Mouse (Mus musculus) fibroblast of lung, adult 2 months (primary cell): ENCODE results near the gene Cmss1.
A peak's percentile ranks its signal among the peaks of the same experiment; 100 is the strongest.

Source experiments
- DNase-seq: peaks from one replicate; pipeline ENCODE4 v3.0.0-alpha.2; 2011; ENCODE audit warnings: low read depth

Cmss1 gene

DNA sequence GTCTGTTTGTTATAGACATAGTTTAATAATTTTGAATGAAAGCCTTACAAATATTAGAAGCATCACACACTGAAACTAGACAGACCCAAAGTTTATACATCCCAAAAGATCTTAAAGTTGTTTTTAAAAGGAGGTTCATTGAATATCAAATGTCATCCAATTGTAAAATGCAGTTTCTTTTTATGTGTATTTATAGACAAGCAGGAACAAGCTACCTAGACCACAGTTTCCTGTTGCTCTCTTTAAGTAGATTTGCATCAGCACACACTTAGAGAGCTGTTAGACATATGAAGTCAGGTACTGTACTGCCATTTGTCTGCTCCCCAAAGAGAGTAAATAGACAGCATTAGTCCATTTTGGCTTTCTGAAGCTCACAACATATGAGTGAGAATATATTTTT, 135.6 kb downstream of the Cmss1 start:
- DNase-seq = no peak

DNA sequence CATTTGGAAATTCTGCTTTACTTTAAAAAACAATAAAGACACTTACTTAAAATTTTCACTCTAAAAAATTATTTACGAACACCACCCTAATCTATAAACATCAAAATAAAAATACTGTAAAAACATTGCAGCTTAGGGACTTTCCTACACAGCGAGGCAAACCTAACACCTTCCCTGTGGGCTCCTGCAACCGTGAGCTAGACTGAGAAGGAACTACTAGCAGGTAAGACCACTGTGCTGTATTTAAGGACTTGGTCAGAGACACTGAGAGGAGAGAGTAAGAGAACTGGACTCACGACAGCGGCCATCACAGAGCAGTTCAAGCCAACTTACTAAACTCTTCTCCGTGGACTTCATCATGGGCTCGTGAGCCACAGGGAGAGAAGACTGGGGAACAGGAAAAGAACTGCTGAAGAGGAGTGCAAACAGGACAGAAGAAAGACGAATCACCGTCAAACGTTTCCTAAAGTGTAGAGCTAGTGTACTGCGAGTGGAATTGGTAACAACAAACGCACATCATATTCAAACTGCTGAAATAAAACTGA, 136.3 kb downstream of the Cmss1 start:
- no peak for DNase-seq

DNA sequence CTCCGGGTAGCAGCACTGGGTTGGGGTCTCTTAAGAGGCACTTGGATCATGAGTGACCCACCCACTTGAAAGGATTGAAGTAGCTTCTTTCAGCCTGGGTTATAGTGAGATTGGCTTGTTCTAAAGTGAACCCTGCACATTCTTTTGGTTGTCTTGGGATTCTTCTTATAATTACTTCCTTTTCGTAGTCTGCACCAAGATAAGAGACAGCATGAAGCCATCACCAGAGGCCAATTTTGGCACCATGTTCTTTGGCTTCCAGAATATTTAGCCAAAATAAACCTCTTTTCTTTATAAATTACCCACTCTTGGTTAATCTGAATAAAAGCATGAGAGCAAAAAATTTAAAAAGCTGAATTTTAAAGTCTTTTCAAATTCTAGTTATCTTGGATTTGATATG, 136.8 kb downstream of the Cmss1 start:
- DNase-seq = no peak

DNA sequence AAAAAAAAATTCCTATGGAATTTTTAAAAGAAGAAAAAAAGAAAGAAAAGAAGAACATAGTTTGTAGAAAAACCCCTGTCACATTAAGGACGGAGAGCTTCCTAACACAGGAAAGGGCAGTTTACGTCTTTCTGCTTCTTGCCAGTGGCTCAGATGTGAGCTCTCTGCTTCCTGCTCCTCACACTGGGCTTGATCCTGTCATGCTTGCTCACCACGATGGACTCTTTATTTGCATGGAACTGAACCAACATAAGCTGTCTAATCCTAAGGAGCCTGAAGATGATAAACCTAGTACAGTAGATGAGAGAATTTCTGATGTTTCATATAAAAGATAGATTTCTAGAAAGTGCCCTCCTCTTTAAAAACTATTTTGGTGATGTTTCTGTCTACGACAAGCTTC, 137.4 kb downstream of the Cmss1 start:
- DNase-seq = no peak

DNA sequence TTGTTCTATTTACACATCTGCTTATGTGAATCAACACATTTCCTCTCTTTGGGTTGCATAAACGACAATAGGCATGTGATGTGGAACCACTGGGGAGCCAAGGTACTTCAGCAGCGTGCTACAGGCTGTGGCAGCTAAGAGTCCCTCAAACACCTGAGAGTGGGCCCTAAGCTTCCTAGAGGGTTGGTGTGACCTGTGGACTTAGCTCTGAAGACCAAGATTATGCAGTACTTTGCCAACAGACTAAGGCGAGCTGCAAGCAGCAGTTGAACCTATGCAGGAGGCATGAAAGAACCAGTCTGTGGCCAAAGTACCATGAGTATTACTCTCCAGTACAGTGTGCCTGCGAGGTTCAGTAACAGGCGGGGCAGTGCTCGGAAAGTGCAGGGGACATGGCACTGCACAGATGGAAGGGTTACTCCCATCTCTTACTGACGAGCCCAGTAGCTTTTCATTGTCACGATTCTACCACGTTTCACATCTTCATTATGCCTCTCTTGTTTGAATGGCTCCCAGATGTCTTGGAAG, 141.2 kb downstream of the Cmss1 start:
- DNase-seq = no peak

DNA sequence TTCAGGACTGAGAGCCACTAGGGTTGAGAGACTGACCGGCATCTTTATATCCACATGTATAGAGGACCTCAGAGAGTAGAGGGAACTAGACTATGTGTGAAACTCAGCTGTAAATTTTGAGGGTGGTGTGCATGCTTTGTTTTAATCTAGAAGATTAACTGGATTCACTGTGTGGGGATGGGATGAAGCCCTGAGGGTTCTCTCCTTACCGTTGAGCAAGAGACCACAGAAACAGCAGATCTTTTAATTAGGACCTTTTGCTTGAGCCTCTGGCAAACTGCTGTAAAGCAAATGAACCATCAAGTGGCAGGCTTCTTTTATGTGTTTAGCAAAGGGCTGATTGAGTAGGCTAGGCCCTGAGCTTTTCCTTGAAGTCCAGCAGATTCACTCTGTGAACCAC, 150.7 kb downstream of the Cmss1 start:
- DNase-seq = no peak

DNA sequence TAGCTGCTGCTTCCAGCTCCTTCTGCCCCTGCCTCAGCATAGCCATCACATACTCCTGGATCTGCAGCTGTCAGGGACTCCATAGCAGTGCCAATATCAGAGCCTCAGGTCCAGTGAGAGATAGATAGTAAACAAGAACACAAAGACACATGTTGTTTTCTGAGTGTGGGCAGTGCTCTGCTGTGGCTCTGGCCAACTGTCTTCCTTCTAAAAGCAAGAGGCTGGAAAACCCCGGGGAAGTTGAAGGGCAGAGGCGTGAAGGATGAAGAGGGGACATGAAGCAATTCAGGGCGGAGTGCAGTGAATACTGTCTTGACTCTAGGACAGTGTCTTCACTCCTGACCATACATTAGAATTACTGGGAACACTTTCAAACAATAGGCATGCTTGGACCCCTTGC, 151.1 kb downstream of the Cmss1 start:
- DNase-seq = no peak

DNA sequence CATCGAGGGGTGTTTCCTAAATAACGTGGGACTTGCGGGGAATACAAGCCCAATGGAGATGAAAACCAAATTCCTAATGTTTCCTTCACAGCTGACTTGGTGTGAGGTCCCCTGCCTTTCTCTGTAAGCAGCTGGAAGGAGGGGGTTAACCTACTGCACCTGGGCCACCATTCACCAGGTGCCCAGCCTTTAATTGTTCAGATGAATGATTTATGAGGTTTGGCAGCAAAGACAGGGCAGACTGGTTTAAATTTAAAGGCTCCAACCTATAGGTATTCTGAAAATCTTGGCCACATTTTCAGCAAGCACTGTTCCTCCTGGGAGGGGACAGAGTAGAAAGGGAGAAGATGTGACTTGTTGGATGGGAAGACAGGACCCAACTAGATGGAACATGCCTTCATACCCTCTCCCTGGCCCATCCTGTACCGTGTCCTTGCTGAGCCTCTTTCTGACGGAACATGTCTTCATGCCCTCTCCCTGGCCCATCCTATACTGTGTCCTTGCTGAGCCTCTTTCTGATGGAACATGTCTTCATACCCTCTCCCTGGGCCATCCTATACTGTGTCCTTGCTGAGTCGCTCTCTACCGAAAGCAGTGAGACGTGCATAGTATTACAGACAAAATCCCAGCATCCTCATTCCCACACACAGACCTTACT, 152.4 kb downstream of the Cmss1 start:
- DNase-seq = no peak

DNA sequence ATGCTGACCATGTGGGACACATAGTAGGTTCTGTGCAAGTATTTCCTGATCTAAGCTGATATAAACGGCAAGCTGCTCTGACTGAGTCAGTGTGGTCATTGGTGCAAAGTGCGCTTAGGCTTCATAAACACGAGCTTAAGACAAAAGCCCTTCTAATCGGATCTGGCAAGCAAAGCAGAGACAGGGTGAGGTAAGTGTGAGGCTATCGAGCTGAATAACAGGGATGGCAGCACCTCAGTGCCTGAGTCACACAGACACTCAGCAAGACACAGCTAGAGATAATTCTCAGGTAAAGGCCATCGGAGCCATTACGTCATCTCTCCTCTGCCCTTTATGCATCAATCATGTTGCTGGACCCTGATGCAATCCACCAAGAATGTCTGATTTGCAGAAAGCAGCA, 153.7 kb downstream of the Cmss1 start:
- DNase-seq = no peak

DNA sequence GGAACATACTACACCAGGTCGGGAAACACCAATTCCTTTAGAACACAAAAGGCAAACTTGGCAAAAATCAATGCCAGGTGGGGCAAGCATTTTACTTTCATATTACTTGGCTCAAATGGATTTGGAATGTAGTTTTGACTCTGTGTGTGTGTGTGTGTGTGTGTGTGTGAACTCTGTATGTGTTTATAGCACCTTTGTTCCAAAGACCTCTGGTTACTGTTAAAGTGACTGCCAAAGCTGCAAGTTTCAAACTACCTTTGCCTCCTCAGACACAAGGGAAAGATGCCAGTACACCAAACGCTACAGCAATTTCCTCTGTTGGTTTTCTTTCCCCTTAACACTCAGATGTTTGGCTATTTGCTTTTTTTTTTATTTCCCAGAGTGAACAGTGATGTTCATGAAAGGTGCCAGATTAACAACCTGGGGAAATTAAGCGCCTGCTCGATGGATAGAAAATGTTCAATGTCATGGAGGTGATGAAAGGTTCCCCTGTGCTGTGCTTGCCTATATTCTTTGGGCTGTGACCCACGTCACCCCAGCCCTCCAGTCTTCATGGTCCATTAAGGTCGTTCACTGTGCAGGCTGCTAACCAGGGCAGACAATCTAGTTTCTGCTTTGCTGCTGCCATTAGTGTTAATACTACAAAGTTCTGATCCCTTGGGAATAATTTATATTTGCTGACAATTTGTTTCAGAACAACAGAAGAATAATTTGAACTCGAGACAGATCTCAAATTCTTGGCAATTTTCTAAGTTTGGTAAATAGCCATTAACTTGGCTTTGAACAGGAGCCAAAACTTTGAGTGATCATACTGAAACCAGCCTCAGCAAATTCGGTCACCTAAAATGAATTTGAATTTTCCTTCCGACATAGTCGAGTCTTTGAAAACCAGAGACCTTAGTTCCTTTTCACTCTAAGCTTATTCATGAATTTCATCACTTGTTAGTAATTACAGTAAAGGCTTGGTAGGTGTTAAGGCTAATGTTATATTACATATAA, 161.3 kb downstream of the Cmss1 start:
- DNase-seq = no peak

DNA sequence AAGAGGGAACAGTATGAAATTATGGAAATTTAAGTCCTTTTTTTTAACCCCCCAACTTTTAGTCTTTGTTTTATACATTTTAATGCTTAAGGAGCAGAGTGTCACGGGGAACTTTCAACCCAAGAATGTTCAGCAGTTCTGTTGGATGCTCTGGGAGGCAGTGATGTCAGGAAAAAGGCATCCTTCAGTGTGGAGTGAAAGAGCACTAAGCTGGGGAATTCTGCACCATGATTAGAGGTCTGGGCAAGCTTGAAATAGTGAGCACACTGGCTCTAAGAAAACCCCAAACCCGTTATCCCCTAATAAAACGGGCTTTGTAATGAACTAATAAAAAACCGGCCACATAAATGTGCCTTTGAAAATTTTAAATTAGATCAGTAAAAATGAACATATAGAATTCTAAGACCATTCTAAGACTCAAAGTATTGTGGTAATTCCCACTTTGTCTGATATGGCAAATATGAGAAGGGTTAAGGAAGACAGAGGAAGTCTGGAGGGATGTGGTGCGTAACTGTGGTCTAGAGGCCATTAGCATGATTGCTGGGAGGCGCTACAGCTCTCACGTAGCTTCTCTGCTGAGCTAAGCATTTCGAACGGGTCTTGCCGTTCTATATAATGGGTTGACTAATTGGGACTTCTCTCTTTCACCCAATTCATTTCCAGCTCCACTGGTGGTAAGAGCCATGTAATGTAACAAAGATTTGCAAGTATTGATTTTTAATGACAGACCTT, 165.8 kb downstream of the Cmss1 start:
- DNase-seq = no peak

DNA sequence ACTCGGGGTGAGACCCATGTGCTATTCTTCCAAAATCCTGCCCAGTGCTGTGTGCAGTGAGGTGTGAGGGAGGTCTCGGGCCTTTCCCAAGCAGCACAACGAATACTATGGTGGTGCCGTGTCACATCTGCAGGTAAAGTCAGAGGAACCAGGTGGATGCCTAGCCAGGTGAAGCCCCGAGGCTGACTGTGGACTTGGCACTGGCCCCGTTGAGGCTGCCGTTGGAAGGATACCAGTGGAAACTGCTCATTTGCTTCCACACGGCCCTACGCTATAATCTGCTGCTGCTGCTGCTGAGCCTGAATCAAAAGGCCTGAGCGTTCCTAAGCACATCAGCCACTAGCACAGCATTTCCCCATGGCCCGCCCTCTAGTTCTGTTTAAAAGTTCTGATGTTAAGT, 167.5 kb downstream of the Cmss1 start:
- DNase-seq = no peak

DNA sequence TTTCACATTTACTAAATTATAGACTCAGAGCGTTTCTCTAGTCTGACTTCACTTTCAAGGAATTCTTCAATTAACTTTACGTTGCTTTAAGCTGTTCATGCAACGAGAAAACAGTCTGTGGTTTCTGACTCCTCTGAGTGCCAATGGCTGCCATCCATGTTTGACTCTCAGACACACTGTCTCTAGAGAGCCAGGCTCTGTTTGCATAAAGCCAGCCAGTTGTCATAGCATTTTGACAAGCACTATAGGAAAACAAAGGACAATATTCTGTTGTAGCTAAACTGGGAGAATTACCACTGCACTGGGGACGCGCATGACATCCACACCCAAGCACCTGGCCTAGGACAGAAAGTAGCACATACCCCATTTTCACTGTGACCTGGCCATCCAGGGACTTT, 168.4 kb downstream of the Cmss1 start:
- no peak for DNase-seq

DNA sequence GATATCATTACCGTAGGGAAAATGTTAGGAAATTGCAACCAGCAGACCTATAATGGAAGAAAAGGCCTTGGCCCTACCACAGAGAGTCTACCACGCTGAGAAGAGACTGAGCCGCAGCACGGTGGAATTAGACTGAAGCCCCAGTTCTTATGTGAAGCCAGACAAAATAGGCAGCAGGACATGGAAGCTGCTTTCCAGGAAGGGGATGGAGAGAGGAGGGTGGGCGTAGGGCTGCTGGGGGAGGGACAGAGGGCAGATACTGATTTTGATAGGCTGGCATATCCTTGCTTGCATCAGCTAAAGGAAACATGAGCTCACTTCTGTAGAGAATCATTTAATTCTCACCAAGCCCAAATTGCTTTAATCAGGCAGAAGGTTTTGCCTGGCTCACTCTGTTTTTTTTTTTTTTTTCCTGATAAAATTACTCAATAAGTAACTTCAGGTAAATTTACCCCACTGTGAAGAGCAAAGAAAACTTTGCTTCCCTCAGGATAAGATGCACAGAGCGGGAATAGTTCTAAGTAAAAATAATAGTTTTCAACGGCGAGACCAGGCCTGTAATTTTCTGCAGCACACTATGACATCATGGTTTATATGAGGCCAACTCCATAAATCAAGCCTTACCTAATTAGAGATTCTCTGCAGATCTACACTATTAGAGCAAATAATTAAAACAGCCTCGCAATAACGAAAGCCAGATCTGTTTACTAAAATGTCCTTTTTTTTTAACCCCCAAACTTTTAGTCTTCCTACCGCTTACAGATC, 169.0 kb downstream of the Cmss1 start:
- no peak for DNase-seq

DNA sequence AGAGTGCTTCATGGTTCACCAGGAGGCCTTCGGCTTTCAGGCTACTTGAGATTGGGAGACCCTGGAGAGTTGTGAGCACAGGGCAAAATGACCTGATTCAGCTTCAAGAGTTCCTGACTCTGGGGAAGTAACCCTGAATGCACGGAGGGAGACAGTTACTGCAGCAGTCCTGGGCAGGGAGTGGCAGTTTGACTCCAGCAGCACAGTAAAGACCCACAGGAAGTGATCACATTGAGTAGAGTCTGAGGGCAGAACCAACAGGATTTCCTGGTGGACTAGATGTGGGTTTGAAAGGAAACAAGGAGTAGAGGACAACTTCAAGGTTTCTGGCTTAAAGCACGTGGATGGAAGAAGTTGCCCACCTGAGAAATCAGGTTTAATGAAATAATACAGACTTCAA, 172.0 kb downstream of the Cmss1 start:
- no peak for DNase-seq

DNA sequence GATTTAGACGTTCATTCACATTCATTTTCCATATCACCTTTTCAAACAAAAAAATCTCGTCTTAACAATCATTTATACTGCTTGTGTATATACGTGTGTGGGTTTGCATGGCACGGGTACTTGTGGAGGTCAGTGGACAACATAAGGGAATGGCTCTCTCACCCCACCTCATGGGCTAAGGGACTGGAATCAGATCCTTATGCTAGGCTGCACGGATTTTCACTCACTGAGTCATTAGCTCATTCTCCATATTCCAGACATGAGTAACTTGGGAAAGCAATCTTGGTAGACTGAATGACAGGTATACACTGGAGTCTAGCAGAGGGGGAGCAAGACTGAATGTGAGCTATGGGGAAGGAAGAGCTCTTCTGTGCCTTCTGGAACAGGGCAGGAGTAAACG, 173.0 kb downstream of the Cmss1 start:
- DNase-seq = no peak

DNA sequence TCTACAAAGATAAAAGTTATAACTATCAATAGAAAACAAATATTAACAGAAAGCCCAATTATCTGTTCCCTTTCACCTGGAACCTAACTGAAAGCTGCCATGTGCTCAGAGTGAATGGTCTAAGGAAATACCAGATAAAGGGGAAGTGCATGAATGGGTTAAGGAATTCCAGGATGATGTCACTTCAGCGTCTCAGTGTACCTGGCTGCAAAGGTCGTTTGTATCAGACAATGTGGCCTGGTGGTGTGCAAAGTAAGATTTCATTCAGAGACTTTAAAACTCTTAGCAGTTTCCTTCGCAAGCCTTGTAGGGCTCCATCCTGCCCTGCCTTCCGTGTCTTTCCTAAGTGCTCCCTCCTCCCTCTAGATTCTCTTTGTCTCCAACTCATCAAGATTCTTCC, 173.5 kb downstream of the Cmss1 start:
- no peak for DNase-seq

DNA sequence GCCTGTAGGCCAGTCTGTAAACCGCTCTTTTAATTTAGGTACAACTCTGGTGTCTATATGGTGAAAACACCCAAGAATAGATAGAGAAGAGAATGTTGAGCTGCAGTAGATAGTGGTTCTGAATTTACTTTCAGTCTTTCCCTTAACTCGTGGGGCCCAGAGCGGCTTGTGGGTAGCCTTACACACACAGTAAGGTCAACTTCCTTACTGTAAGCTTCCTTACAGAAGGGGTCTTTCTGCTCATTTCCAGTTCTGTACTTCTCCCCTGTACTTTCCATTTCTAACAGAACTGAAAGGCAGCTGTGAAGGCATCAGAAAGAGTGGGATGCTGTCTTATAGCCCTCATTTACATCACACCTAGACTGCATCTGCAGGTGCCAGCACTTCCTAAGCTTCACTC, 175.4 kb downstream of the Cmss1 start:
- DNase-seq = no peak

DNA sequence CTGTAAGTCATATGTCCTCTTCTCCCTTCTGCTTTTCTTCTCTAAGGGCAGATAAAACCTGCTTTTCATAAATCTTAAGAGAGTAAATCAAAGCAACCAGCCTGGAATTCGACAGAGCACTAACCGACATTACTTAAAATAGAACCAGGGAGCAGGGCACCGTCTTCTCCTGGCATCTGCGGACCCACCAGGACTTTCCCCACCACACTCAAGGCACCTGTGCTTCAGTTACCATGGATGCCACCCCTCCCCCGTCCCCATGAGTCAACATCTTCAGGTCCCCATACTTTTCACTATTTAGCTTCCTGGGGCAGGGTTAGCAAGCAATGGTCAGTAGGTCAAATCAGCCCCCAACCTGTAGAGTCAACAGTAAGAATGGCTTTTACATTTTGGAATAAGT, 177.7 kb downstream of the Cmss1 start:
- DNase-seq = no peak

DNA sequence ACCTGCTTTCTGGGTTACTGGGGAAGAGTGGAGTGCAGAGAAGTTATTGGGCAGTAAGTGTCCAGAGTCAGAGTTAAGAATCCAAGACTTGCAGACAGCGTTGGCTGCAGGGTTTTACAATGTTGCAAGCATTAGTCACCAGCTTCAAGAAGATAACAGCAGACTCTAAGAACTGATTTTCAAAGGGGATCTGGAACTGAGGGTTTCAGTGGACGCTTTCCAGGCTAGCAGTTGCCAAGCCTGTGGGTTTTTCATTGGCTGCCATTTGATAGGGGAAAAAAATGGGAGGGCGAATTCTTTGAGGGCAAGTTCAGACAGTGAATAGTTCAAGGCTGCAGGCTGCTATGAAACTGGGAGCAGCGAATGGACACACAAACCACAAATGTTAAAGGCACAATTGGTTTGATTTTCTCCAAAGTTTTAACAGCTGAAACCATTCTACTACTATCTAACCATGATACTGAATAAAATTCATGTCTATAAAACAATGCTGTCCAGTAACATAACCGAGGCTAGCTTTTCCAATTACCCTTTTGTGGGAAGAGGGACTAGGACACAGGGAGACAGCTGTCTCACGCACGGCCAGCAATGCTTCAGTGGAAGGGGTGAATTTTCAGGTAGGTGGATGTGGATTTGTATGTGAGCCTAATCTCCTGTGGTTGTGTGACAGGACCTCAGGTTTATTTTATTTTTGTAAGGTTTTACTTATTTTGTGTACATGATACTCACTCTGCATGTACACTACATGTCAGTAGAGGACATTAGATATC, 179.0 kb downstream of the Cmss1 start:
- peak; percentile 96 for DNase-seq

DNA sequence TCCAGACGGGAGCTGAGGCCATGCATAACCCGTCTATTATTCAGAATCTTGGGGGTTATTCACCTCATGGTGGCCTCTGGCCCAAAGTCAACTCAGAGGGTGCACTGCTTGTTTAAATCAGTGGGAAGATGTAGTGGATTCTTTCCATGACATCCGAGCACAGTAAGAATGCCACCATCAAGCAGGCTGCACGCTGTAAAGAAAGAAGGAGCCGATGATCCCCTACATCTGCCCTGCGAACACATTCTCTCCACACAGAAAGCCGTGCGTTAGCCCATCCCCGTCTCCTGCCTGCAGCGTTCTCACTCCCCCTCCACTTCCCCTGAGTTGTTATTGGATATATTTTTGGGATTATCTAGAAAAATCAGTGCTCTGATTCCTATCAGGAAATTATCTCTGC, 180.0 kb downstream of the Cmss1 start:
- no peak for DNase-seq
